ENCODE assay signal across 14 mouse cellular contexts in the genomic region with DNA sequence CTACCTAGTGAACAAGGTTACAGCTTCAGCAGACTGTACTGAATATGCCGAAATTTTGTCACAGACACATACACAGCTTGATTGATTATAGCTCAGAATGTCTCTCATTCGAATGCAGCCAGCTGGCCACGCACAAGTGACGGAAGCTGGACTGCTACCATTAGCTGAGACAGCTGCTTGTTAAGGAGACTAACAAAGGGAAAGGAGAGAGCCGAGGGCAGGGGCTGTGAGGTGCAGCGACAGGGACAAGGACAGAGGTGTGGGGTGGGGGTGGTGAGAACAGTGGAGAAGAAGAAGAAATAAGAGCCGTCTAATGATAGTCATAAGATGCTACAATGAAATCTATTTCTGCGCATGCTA.
A peak's percentile ranks its signal among the peaks of the same experiment; 100 is the strongest.
DNase-seq lines count a peak whose midpoint lies in the region; ATAC-seq and TF ChIP-seq lines count a peak whose summit lies in the region.
"Had no signal": no experiment of that assay in that cellular context is flagged by ENCODE, and none has a peak within 500 bp of the region (broad histone marks: within the 10 kb centered on the region; RNA-seq: fewer than 3 reads in every experiment).

No protein-coding gene starts in this region.

- no peak overlapping the region for H3K9ac ChIP-seq in kidney, embryonic 16.5 days (replicated peaks; ENCODE audit: low read length)
- H3K9ac ChIP-seq in hindbrain, embryonic 15.5 days = no peak overlapping the region
- H3K9ac ChIP-seq: embryonic facial prominence, embryonic 13.5 days; liver, embryonic 15.5 days; neural tube, embryonic 13.5 days had no signal

- no peaks in the 10 kb centered on the region for H3K27me3 ChIP-seq in kidney, embryonic 16.5 days (ENCODE audit: insufficient read depth, low read length)
- no peaks in the 10 kb centered on the region for H3K27me3 ChIP-seq in hindbrain, embryonic 15.5 days
- H3K27me3 ChIP-seq: liver, embryonic 15.5 days; neural tube, embryonic 13.5 days had no signal

- no peak for DNase-seq in kidney, postnatal 25 days
- peak; percentile 75 for DNase-seq in ES-CJ7 (ENCODE audit: low read depth, low spot score)
- peak; percentile 70 for DNase-seq in brain, embryonic 14.5 days (ENCODE audit: low read depth)
- no peak for DNase-seq in spleen, postnatal 4 days (ENCODE audit: low spot score in 2 of 2)
- no peak for DNase-seq in spleen, postnatal 10 days (ENCODE audit: low spot score in 2 of 2)
- DNase-seq: adrenal gland, adult 2 months; gastrocnemius, adult 2 months; kidney, adult 18-20 months had no signal

- H3K4me3 ChIP-seq in kidney, embryonic 16.5 days (ENCODE audit: low read length) = no peak overlapping the region
- no peak overlapping the region for H3K4me3 ChIP-seq in hindbrain, embryonic 15.5 days
- H3K4me3 ChIP-seq: embryonic facial prominence, embryonic 13.5 days; gastrocnemius, adult 2 months; liver, embryonic 15.5 days; neural tube, embryonic 13.5 days had no signal

- no peak overlapping the region for H3K27ac ChIP-seq in kidney, embryonic 16.5 days (ENCODE audit: low read length)
- no peak overlapping the region for H3K27ac ChIP-seq in hindbrain, embryonic 15.5 days (replicated peaks)
- H3K27ac ChIP-seq: embryonic facial prominence, embryonic 13.5 days; liver, embryonic 15.5 days; neural tube, embryonic 13.5 days had no signal

- no peak for TF ChIP-seq CTCF in brain, embryonic 14.5 days (IDR thresholded peaks at IDR 0.05; ENCODE audit: borderline replicate concordance, extremely low read depth, insufficient read depth, insufficient read length)

- no peaks in the 10 kb centered on the region for H3K9me3 ChIP-seq in kidney, embryonic 16.5 days (ENCODE audit: low read length)
- no peaks in the 10 kb centered on the region for H3K9me3 ChIP-seq in hindbrain, embryonic 15.5 days
- H3K9me3 ChIP-seq: embryonic facial prominence, embryonic 13.5 days; G1E; liver, embryonic 15.5 days; neural tube, embryonic 13.5 days had no signal

- no peak overlapping the region for H3K4me2 ChIP-seq in kidney, embryonic 16.5 days (replicated peaks; ENCODE audit: low read depth, low read length)
- no peak overlapping the region for H3K4me2 ChIP-seq in hindbrain, embryonic 15.5 days
- H3K4me2 ChIP-seq: embryonic facial prominence, embryonic 13.5 days; neural tube, embryonic 13.5 days had no signal

- 47% methylated on average over 8 of the region's 8 CpGs for WGBS in kidney, embryonic 16.5 days
- 37% methylated on average over 8 of the region's 8 CpGs for WGBS in hindbrain, embryonic 15.5 days

- H3K4me1 ChIP-seq in kidney, embryonic 16.5 days (ENCODE audit: insufficient read depth, low read length) = peaks cover 13% of the 10 kb centered on the region
- peaks cover 4% of the 10 kb centered on the region; the same call in 1 of the 2 replicates for H3K4me1 ChIP-seq in hindbrain, embryonic 15.5 days (replicated peaks)
- H3K4me1 ChIP-seq: liver, embryonic 15.5 days had no signal

- no peaks in the 10 kb centered on the region for H3K36me3 ChIP-seq in kidney, embryonic 16.5 days (ENCODE audit: insufficient read depth, low read length)
- no peaks in the 10 kb centered on the region for H3K36me3 ChIP-seq in hindbrain, embryonic 15.5 days
- H3K36me3 ChIP-seq: embryonic facial prominence, embryonic 13.5 days; G1E; liver, embryonic 15.5 days; neural tube, embryonic 13.5 days had no signal

- TF ChIP-seq POLR2A in brain, embryonic 14.5 days (IDR thresholded peaks at IDR 0.05; ENCODE audit: borderline replicate concordance, extremely low read depth, insufficient read depth, insufficient read length, poor library complexity, severe bottlenecking) = no peak

- ATAC-seq in kidney, embryonic 16.5 days (ENCODE audit: low FRiP score, low TSS enrichment) = peak; percentile 63; the same call in 1 of the 2 replicates
- ATAC-seq in hindbrain, embryonic 15.5 days (ENCODE audit: low FRiP score, low read depth) = 0 out of 2 replicates have a peak, but pooled peaks have one; percentile 42

Comparison
In these comparisons a context has a peak if more than half of its experiments do, and no peak if none do; other contexts are left out.
1. DNase-seq: peak in ES-CJ7 (single experiment) and brain, embryonic 14.5 days (single experiment); none in kidney, postnatal 25 days (0 of 2), spleen, postnatal 4 days (0 of 2) and spleen, postnatal 10 days (0 of 2).